Comparison of ENCODE assay signal across 8 mouse cellular contexts in genomic region chr19:6401951-6402350, GRCm38 (mm10). TPM values are rescaled to one million over a fixed set of nuclear protein-coding genes. Genes with fewer than 3 reads are reported as not detected.
A peak's percentile ranks its signal among the peaks of the same experiment; 100 is the strongest.
DNase-seq lines count a peak whose midpoint lies in the region; ATAC-seq and TF ChIP-seq lines count a peak whose summit lies in the region.

No protein-coding gene starts in this region.

- H3K36me3 ChIP-seq in heart, embryonic 13.5 days = no peaks in the 10 kb centered on the region

- peak overlapping the region; percentile 77 for H3K9ac ChIP-seq in heart, embryonic 13.5 days

- peak overlapping the region; percentile 98 for H3K4me2 ChIP-seq in heart, embryonic 13.5 days

- H3K4me3 ChIP-seq in gastrocnemius, adult 2 months = peak overlapping the region; percentile 80
- peak overlapping the region; percentile 68 for H3K4me3 ChIP-seq in heart, embryonic 13.5 days

- peak; percentile 53 for DNase-seq in gastrocnemius, adult 2 months
- no peak for DNase-seq in gastrocnemius, postnatal 10 days
- DNase-seq in kidney, postnatal 14 days = peak; percentile 82
- peak; percentile 51 to 73 for DNase-seq in lung, postnatal 4 days
- no peak for DNase-seq in ovary, adult 18-20 months (ENCODE audit: low spot score)
- no peak for DNase-seq in thymus, postnatal 36 days
- no peak for DNase-seq in retina, postnatal 1 day

- no peak for ATAC-seq in heart, embryonic 13.5 days (ENCODE audit: extremely low read depth, insufficient number of reproducible peaks, low FRiP score, low TSS enrichment)

- H3K4me1 ChIP-seq in heart, embryonic 13.5 days = peaks cover 41% of the 10 kb centered on the region

- H3K9me3 ChIP-seq in heart, embryonic 13.5 days = no peaks in the 10 kb centered on the region

- no peak for TF ChIP-seq CTCF in gastrocnemius, adult 2 months (IDR thresholded peaks at IDR 0.05)

- intact Hi-C loops in gastrocnemius, adult 2 months (cut with DNase I) = loop anchor here (2.0 to 5.0 kb wide), 2 partner anchors 29 to 50 kb away; no protein-coding TSS in a partner anchor

- 11% methylated on average over 9 of the region's 9 CpGs for WGBS in heart, embryonic 13.5 days

- H3K27me3 ChIP-seq in heart, embryonic 13.5 days (replicated peaks) = peaks cover 41% of the 10 kb centered on the region

- peak overlapping the region; percentile 90 for H3K27ac ChIP-seq in gastrocnemius, adult 2 months
- H3K27ac ChIP-seq in heart, embryonic 13.5 days (replicated peaks) = no peak overlapping the region

RNA-seq across cellular contexts. Expression of gene Rasgrp2, which starts 2.8 kb away (rescaled TPM):
- 10 to 100 TPM; 14.9 to 24.6 TPM for total RNA-seq in gastrocnemius, adult 2 months (2021)
- total RNA-seq in gastrocnemius, postnatal 10 days (2021) = 10 to 100 TPM; 30.5 to 31.4 TPM
- polyA plus RNA-seq in heart, embryonic 13.5 days (2015; fragmentation: Nextera tagmentation; extraction: Ambion mirVana) = 38.4 and 53.6 TPM in 2 replicates

RNA-seq across cellular contexts. Expression of gene Nrxn2, which starts 16.6 kb away (rescaled TPM):
- 1 to 10 TPM in 1 of 2 experiments, under 1 TPM in 1; 0.77 to 2.0 TPM for total RNA-seq in gastrocnemius, adult 2 months (2021)
- 1 to 10 TPM; 3.1 to 3.3 TPM for total RNA-seq in gastrocnemius, postnatal 10 days (2021)
- polyA plus RNA-seq in heart, embryonic 13.5 days (2015; fragmentation: Nextera tagmentation; extraction: Ambion mirVana) = 0.52 and 0.70 TPM in 2 replicates

RNA-seq across cellular contexts. Expression of gene Pygm, which starts 17.8 kb away (rescaled TPM):
- over 10,000 TPM in 1 of 2 experiments, 1,000 to 10,000 TPM in 1; 6,181 to 10,031 TPM for total RNA-seq in gastrocnemius, adult 2 months (2021)
- 1,000 to 10,000 TPM; 3,066 to 3,425 TPM for total RNA-seq in gastrocnemius, postnatal 10 days (2021)
- 203 and 219 TPM in 2 replicates for polyA plus RNA-seq in heart, embryonic 13.5 days (2015; fragmentation: Nextera tagmentation; extraction: Ambion mirVana)

RNA-seq across cellular contexts. Expression of gene Sf1, which starts 38.5 kb away (rescaled TPM):
- total RNA-seq in gastrocnemius, adult 2 months (2021) = 10 to 100 TPM; 95.2 to 98.6 TPM
- 100 to 1,000 TPM in 1 of 2 experiments, 10 to 100 TPM in 1; 88.6 to 123 TPM for total RNA-seq in gastrocnemius, postnatal 10 days (2021)
- polyA plus RNA-seq in heart, embryonic 13.5 days (2015; fragmentation: Nextera tagmentation; extraction: Ambion mirVana) = 89.2 and 89.7 TPM in 2 replicates

Comparison
In these comparisons a context has a peak if more than half of its experiments do, and no peak if none do; other contexts are left out.
1. DNase-seq: peak in gastrocnemius, adult 2 months (single experiment), kidney, postnatal 14 days (single experiment) and lung, postnatal 4 days (2 of 2); none in gastrocnemius, postnatal 10 days (single experiment), ovary, adult 18-20 months (single experiment), thymus, postnatal 36 days (0 of 2) and retina, postnatal 1 day (single experiment).